Mouse (Mus musculus) forebrain, embryonic 11.5 days (tissue): ENCODE data around the gene Lrch1. TPM values are rescaled to one million over a fixed set of nuclear protein-coding genes. Genes with fewer than 3 reads are reported as not detected.

ENCODE experiments used
- ATAC-seq: fragments of 200-750 bp; cut with Nextera tagmentation; replicated peaks from 2 replicates; pipeline ENCODE4 v1.8.0; 2017; ENCODE audit warnings: moderate TSS enrichment; ENCODE audit not compliant: low FRiP score
- DNase-seq: peaks from one replicate; pipeline ENCODE4 v3.0.0-alpha.2; 2017; ENCODE audit warnings: low spot score
- H3K27ac ChIP-seq: fragments of 300-500 bp; sonication (generic); 2 replicates; pipeline ENCODE4 v1.5.1; 2014; ENCODE audit warnings: low read depth, low read length
- H3K27me3 ChIP-seq: fragments of 300-500 bp; sonication (generic); 2 replicates; pipeline ENCODE4 v1.6.1; 2014; ENCODE audit warnings: mild to moderate bottlenecking, low read length, mixed read lengths; ENCODE audit not compliant: control insufficient read depth, insufficient read depth
- H3K36me3 ChIP-seq: fragments of 300-500 bp; sonication (generic); 2 replicates; pipeline ENCODE4 v1.6.1; 2014; ENCODE audit warnings: mild to moderate bottlenecking, low read length, moderate library complexity, mixed read lengths; ENCODE audit not compliant: control insufficient read depth, insufficient read depth
- H3K4me1 ChIP-seq: fragments of 300-500 bp; sonication (generic); replicated peaks from 2 replicates; pipeline ENCODE4 v1.6.1; 2014; ENCODE audit warnings: low read length, mixed read lengths; ENCODE audit not compliant: control insufficient read depth, insufficient read depth
- H3K4me2 ChIP-seq: fragments of 300-500 bp; sonication (generic); 2 replicates; pipeline ENCODE4 v1.6.1; 2014; ENCODE audit warnings: low read depth, mild to moderate bottlenecking, low read length, moderate library complexity, mixed read lengths; ENCODE audit not compliant: severe bottlenecking
- H3K4me3 ChIP-seq: fragments of 300-500 bp; sonication (generic); 2 replicates; pipeline ENCODE4 v1.5.1; 2014; ENCODE audit warnings: low read depth, low read length
- H3K9ac ChIP-seq: fragments of 300-500 bp; sonication (generic); 2 replicates; pipeline ENCODE4 v1.6.1; 2014; ENCODE audit warnings: low read length
- H3K9me3 ChIP-seq: fragments of 300-500 bp; sonication (generic); 2 replicates; pipeline ENCODE4 v1.6.1; 2016; ENCODE audit warnings: low read length, mixed read lengths; ENCODE audit not compliant: control insufficient read depth
- WGBS: fragments of 180-500 bp; shearing (Covaris S2); extraction: QIAGEN DNeasy Blood & Tissue Kit; methylation state at CpG from one replicate; pipeline ENCODE4 v1.1.7; 2014; 5-methylcytosine and 5-hydroxymethylcytosine counted together
- polyA plus RNA-seq: library from polyadenylated mRNA; unstranded; fragments of >200 nt; fragmentation: Nextera tagmentation; extraction: Ambion mirVana; gene quantifications from 2 replicates; pipeline ENCODE4 v1.2.1, GENCODE M21; 2014

The Lrch1 gene
- polyA plus RNA-seq, 1 experiment from 2014 or later = 8.5 TPM

- Histone ChIP-seq H3K9ac (no peak overlapping the region), H3K4me1 (0 out of 2 replicates have a peak, but pooled peaks cover 8% of the 10 kb centered on the region), H3K9me3 (no peaks in the 10 kb centered on the region), H3K27me3 (no peaks in the 10 kb centered on the region), H3K4me3 (no peak overlapping the region), H3K4me2 (no peak overlapping the region), H3K36me3 (no peaks in the 10 kb centered on the region), H3K27ac (no peak overlapping the region)
- ATAC-seq = no peak
- DNase-seq = no peak
- 79% methylated on average over 7 of the region's 7 CpGs for WGBS
Observed at GRCm38 (mm10) chr14:74884920-74885319, 62.8 kb downstream of the Lrch1 start.

- no peaks in the 10 kb centered on the region for H3K36me3 ChIP-seq
- no peak overlapping the region for H3K9ac ChIP-seq
- H3K9me3 ChIP-seq = no peaks in the 10 kb centered on the region
- no peak overlapping the region for H3K4me3 ChIP-seq
- DNase-seq (peak; percentile 68), ATAC-seq (peak; percentile 83)
- WGBS = 31% methylated on average over 13 of the region's 13 CpGs
- H3K27ac ChIP-seq = 0 out of 2 replicates have a peak overlapping the region, but pooled peaks have one; percentile 13
- no peaks in the 10 kb centered on the region for H3K27me3 ChIP-seq
- H3K4me2 ChIP-seq = 0 out of 2 replicates have a peak overlapping the region, but pooled peaks have one; percentile 5
- H3K4me1 ChIP-seq = 0 out of 2 replicates have a peak, but pooled peaks cover 8% of the 10 kb centered on the region
Observed at GRCm38 (mm10) chr14:74884024-74884680, 63.5 kb downstream of the Lrch1 start.

GRCm38 (mm10) chr14:74883204-74883603 is 64.5 kb downstream of the Lrch1 start:
- no peak overlapping the region for H3K9ac ChIP-seq
- ATAC-seq (no peak), DNase-seq (no peak)
- no peaks in the 10 kb centered on the region for H3K36me3 ChIP-seq
- no peak overlapping the region for H3K4me2 ChIP-seq
- H3K4me3 ChIP-seq = no peak overlapping the region
- H3K27ac ChIP-seq = no peak overlapping the region
- H3K4me1 ChIP-seq = 0 out of 2 replicates have a peak, but pooled peaks cover 8% of the 10 kb centered on the region
- no peaks in the 10 kb centered on the region for H3K9me3 ChIP-seq
- H3K27me3 ChIP-seq = no peaks in the 10 kb centered on the region
- 85% methylated on average over 11 of the region's 11 CpGs for WGBS

- DNase-seq = no peak
Observed at GRCm38 (mm10) chr14:74882754-74883153, 64.9 kb downstream of the Lrch1 start.

GRCm38 (mm10) chr14:74880868-74881267 is 66.8 kb downstream of the Lrch1 start:
- WGBS = 89% methylated on average over 10 of the region's 10 CpGs
- no peaks in the 10 kb centered on the region for H3K27me3 ChIP-seq
- H3K4me3 ChIP-seq = no peak overlapping the region
- no peak overlapping the region for H3K4me2 ChIP-seq
- no peak for DNase-seq
- H3K4me1 ChIP-seq = 0 out of 2 replicates have a peak, but pooled peaks cover 8% of the 10 kb centered on the region
- ATAC-seq = no peak
- no peaks in the 10 kb centered on the region for H3K9me3 ChIP-seq
- no peak overlapping the region for H3K9ac ChIP-seq
- H3K36me3 ChIP-seq = no peaks in the 10 kb centered on the region
- no peak overlapping the region for H3K27ac ChIP-seq

More at GRCm38 (mm10) chr14:74882754-74883153, 64.9 kb downstream of the Lrch1 start:
- WGBS = 88% methylated on average over 3 of the region's 3 CpGs
- Histone ChIP-seq H3K27me3 (no peaks in the 10 kb centered on the region), H3K9ac (no peak overlapping the region), H3K4me1 (0 out of 2 replicates have a peak, but pooled peaks cover 8% of the 10 kb centered on the region), H3K4me2 (no peak overlapping the region), H3K27ac (no peak overlapping the region), H3K9me3 (no peaks in the 10 kb centered on the region), H3K4me3 (no peak overlapping the region), H3K36me3 (no peaks in the 10 kb centered on the region)
- no peak for ATAC-seq

- no peak overlapping the region for H3K9ac ChIP-seq
- DNase-seq (no peak), ATAC-seq (no peak)
- H3K27ac ChIP-seq = no peak overlapping the region
- H3K4me2 ChIP-seq = no peak overlapping the region
- H3K27me3 ChIP-seq = no peaks in the 10 kb centered on the region
- no peaks in the 10 kb centered on the region for H3K36me3 ChIP-seq
- whole genome bisulfite sequencing = 84% methylated on average over 10 of the region's 10 CpGs
- H3K4me1 ChIP-seq = 0 out of 2 replicates have a peak, but pooled peaks cover 4% of the 10 kb centered on the region
- H3K9me3 ChIP-seq = no peaks in the 10 kb centered on the region
- no peak overlapping the region for H3K4me3 ChIP-seq
Observed at GRCm38 (mm10) chr14:74879480-74879879, 68.2 kb downstream of the Lrch1 start.

- Histone ChIP-seq H3K27ac (no peak overlapping the region), H3K9me3 (no peaks in the 10 kb centered on the region), H3K36me3 (no peaks in the 10 kb centered on the region), H3K4me3 (no peak overlapping the region), H3K4me2 (no peak overlapping the region), H3K27me3 (no peaks in the 10 kb centered on the region), H3K9ac (no peak overlapping the region), H3K4me1 (no peaks in the 10 kb centered on the region)
- ATAC-seq = no peak
- DNase-seq = peak; percentile 51
- 65% methylated on average over 5 of the region's 5 CpGs for WGBS
Observed at GRCm38 (mm10) chr14:74877287-74877686, 70.4 kb downstream of the Lrch1 start.

GRCm38 (mm10) chr14:74871220-74871619 is 76.5 kb downstream of the Lrch1 start:
- H3K4me1 ChIP-seq = peaks cover 2% of the 10 kb centered on the region; the same call in 1 of the 2 replicates
- no peak overlapping the region for H3K9ac ChIP-seq
- H3K27ac ChIP-seq = no peak overlapping the region
- no peaks in the 10 kb centered on the region for H3K9me3 ChIP-seq
- no peak for ATAC-seq
- no peak overlapping the region for H3K4me2 ChIP-seq
- no peaks in the 10 kb centered on the region for H3K27me3 ChIP-seq
- H3K36me3 ChIP-seq = no peaks in the 10 kb centered on the region
- WGBS = 78% methylated on average over 4 of the region's 4 CpGs
- no peak overlapping the region for H3K4me3 ChIP-seq
- peak; percentile 27 for DNase-seq

- no peak overlapping the region for H3K27ac ChIP-seq
- H3K9ac ChIP-seq = no peak overlapping the region
- WGBS = 82% methylated on average over 4 of the region's 4 CpGs
- no peaks in the 10 kb centered on the region for H3K27me3 ChIP-seq
- H3K9me3 ChIP-seq = no peaks in the 10 kb centered on the region
- H3K4me1 ChIP-seq = peaks cover 2% of the 10 kb centered on the region; the same call in 1 of the 2 replicates
- ATAC-seq (no peak), DNase-seq (no peak)
- no peaks in the 10 kb centered on the region for H3K36me3 ChIP-seq
- H3K4me3 ChIP-seq = no peak overlapping the region
- no peak overlapping the region for H3K4me2 ChIP-seq
Observed at GRCm38 (mm10) chr14:74868902-74869230, 78.8 kb downstream of the Lrch1 start.
